Mouse (Mus musculus): ENCODE results near the gene Gm10197. TPM values are rescaled to one million over a fixed set of nuclear protein-coding genes. Genes with fewer than 3 reads are reported as not detected.
"Not testable (repeated sequence)": the region's sequence is repeated elsewhere in the genome, so short reads cannot be mapped to it uniquely, and the experiment has no call there.

Gm10197 gene
- total RNA-seq, 2 experiments from 2014 or later: not detected

- intact Hi-C loops (cut with DNase I): no loop called here
- no peak for DNase-seq (ENCODE audit: extremely low spot score in 1 of 2, low spot score in 2 of 2)
These were observed 26.1 kb upstream of the Gm10197 start for GRCm38 (mm10) chr19:53397451-53398233.

GRCm38 (mm10) chr19:53395805-53396204, 24.2 kb upstream of the Gm10197 start:
- DNase-seq (ENCODE audit: extremely low spot score in 1 of 2, low spot score in 2 of 2); intact Hi-C loops (cut with DNase I): not testable (repeated sequence)

GRCm38 (mm10) chr19:53394956-53395355, 23.4 kb upstream of the Gm10197 start:
- DNase-seq (ENCODE audit: extremely low spot score in 1 of 2, low spot score in 2 of 2): not testable (repeated sequence)
- intact Hi-C loops (cut with DNase I): loop anchor here (1.0 to 5.0 kb wide), 2 partner anchors 137 to 184 kb away; no protein-coding TSS in a partner anchor

- peak; percentile 41 to 61 for DNase-seq (ENCODE audit: extremely low spot score in 1 of 2, low spot score in 2 of 2)
- intact Hi-C loops (cut with DNase I): loop anchor here (1.0 to 5.0 kb wide), 2 partner anchors 138 to 185 kb away; no protein-coding TSS in a partner anchor
These were observed 23.0 kb upstream of the Gm10197 start for GRCm38 (mm10) chr19:53394552-53394951.

- intact Hi-C loops (cut with DNase I): loop anchor here (1.0 to 5.0 kb wide), 2 partner anchors 139 to 186 kb away; no protein-coding TSS in a partner anchor
- DNase-seq (ENCODE audit: extremely low spot score in 1 of 2, low spot score in 2 of 2): no peak
These were observed 22.1 kb upstream of the Gm10197 start for GRCm38 (mm10) chr19:53393646-53394045.

GRCm38 (mm10) chr19:53392781-53393343, 21.3 kb upstream of the Gm10197 start:
- DNase-seq (ENCODE audit: extremely low spot score in 1 of 2, low spot score in 2 of 2): no peak
- intact Hi-C loops (cut with DNase I): loop anchor here (5.0 kb wide), 1 partner anchor 139 kb away; no protein-coding TSS in a partner anchor

GRCm38 (mm10) chr19:53391787-53392186, 20.2 kb upstream of the Gm10197 start:
- intact Hi-C loops (cut with DNase I): loop anchor here (5.0 kb wide), 1 partner anchor 141 kb away; no protein-coding TSS in a partner anchor
- DNase-seq (ENCODE audit: extremely low spot score in 1 of 2, low spot score in 2 of 2): no peak

- intact Hi-C loops (cut with DNase I): loop anchor here (5.0 kb wide), 1 partner anchor 141 kb away; no protein-coding TSS in a partner anchor
- DNase-seq (ENCODE audit: extremely low spot score in 1 of 2, low spot score in 2 of 2): no peak
These were observed 19.8 kb upstream of the Gm10197 start for GRCm38 (mm10) chr19:53391386-53391785.

GRCm38 (mm10) chr19:53390495-53391007, 19.0 kb upstream of the Gm10197 start, which contains the start of gene Smndc1:
Gene Smndc1, minus strand, starts transcription at chr19:53390578.
- peak; percentile 99 to 100 for DNase-seq (ENCODE audit: extremely low spot score in 1 of 2, low spot score in 2 of 2)
- intact Hi-C loops (cut with DNase I): loop anchor here (5.0 kb wide), 1 partner anchor 142 kb away; no protein-coding TSS in a partner anchor

- intact Hi-C loops (cut with DNase I): loop anchor here (5.0 kb wide), 1 partner anchor 142 kb away; no protein-coding TSS in a partner anchor
These were observed 18.4 kb upstream of the Gm10197 start for GRCm38 (mm10) chr19:53389851-53390431.

GRCm38 (mm10) chr19:53389417-53389816, 17.9 kb upstream of the Gm10197 start:
- intact Hi-C loops (cut with DNase I): no loop called here
- DNase-seq (ENCODE audit: extremely low spot score in 1 of 2, low spot score in 2 of 2): no peak

More at GRCm38 (mm10) chr19:53389851-53390431, 18.4 kb upstream of the Gm10197 start:
- peak in 1 of 2 experiments; percentile 87 for DNase-seq (ENCODE audit: extremely low spot score in 1 of 2, low spot score in 2 of 2)

GRCm38 (mm10) chr19:53383336-53383735, 11.8 kb upstream of the Gm10197 start:
- DNase-seq (ENCODE audit: extremely low spot score in 1 of 2, low spot score in 2 of 2): no peak
- intact Hi-C loops (cut with DNase I): no loop called here

- intact Hi-C loops (cut with DNase I): no loop called here
- no peak for DNase-seq (ENCODE audit: extremely low spot score in 1 of 2, low spot score in 2 of 2)
These were observed 6.9 kb upstream of the Gm10197 start for GRCm38 (mm10) chr19:53378421-53378820.

GRCm38 (mm10) chr19:53377652-53378051, 6.1 kb upstream of the Gm10197 start:
- intact Hi-C loops (cut with DNase I): no loop called here
- DNase-seq (ENCODE audit: extremely low spot score in 1 of 2, low spot score in 2 of 2): no peak

GRCm38 (mm10) chr19:53375816-53376215, 4.2 kb upstream of the Gm10197 start:
- DNase-seq (ENCODE audit: extremely low spot score in 1 of 2, low spot score in 2 of 2): no peak
- intact Hi-C loops (cut with DNase I): no loop called here

GRCm38 (mm10) chr19:53375299-53375698, 3.7 kb upstream of the Gm10197 start:
- no peak for DNase-seq (ENCODE audit: extremely low spot score in 1 of 2, low spot score in 2 of 2)
- intact Hi-C loops (cut with DNase I): no loop called here

- intact Hi-C loops (cut with DNase I): loop anchor here (5.0 kb wide), 1 partner anchor 126 kb away; no protein-coding TSS in a partner anchor
- no peak for DNase-seq (ENCODE audit: extremely low spot score in 1 of 2, low spot score in 2 of 2)
These were observed 2.0 kb upstream of the Gm10197 start for GRCm38 (mm10) chr19:53373570-53373969.

GRCm38 (mm10) chr19:53370233-53370632, 1.3 kb downstream of the Gm10197 start:
- DNase-seq (ENCODE audit: extremely low spot score in 1 of 2, low spot score in 2 of 2): no peak
- intact Hi-C loops (cut with DNase I): loop anchor here (5.0 kb wide), 1 partner anchor 123 kb away; no protein-coding TSS in a partner anchor
